Mouse (Mus musculus): ENCODE results near the gene Smarca2. TPM values are rescaled to one million over a fixed set of nuclear protein-coding genes. Genes with fewer than 3 reads are reported as not detected.
A peak's percentile ranks its signal among the peaks of the same experiment; 100 is the strongest.

The Smarca2 gene
- polyA plus RNA-seq, 1 experiment from 2014 or later, result 81.9 TPM

DNA sequence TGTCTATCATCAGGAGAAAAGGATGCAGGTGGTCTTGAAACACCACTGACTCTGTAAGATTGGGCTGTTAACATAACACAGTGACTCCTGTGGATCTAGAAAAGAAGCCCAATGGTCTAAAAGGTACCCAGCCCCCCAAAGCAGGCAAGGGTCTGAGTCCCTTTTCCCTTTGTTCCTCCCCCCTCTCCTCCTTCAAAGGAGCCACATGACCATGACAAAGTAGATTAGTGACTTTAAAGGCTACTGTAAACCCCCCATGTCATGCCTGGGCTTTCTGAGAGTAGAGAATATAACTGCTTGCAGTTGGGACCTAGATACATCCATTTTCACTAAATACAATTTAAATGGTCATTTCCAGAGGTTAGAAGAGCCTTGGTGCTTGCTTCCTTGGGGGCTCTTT lies 156.4 kb downstream of the Smarca2 start:
- H3K27me3 ChIP-seq, result no peaks in the 10 kb centered on the region
- no peak overlapping the region for H3K4me3 ChIP-seq (replicated peaks)
- ATAC-seq (ENCODE audit: insufficient number of reproducible peaks, low FRiP score, low TSS enrichment, low read depth), result no peak
- peaks cover 32% of the 10 kb centered on the region; the same call in 1 of the 2 replicates for H3K36me3 ChIP-seq
- no peak overlapping the region for H3K27ac ChIP-seq (replicated peaks)
- H3K4me2 ChIP-seq (replicated peaks), result no peak overlapping the region
- H3K9me3 ChIP-seq (replicated peaks), result no peaks in the 10 kb centered on the region
- no peak overlapping the region for H3K9ac ChIP-seq
- peaks cover 8% of the 10 kb centered on the region; the same call in 1 of the 2 replicates for H3K4me1 ChIP-seq

- Histone ChIP-seq H3K4me2 (replicated peaks) (no peak overlapping the region), H3K9ac (no peak overlapping the region), H3K9me3 (replicated peaks) (no peaks in the 10 kb centered on the region), H3K4me1 (0 out of 2 replicates have a peak, but pooled peaks cover 10% of the 10 kb centered on the region), H3K4me3 (replicated peaks) (no peak overlapping the region), H3K36me3 (peaks cover 26% of the 10 kb centered on the region; the same call in 1 of the 2 replicates), H3K27me3 (no peaks in the 10 kb centered on the region), H3K27ac (replicated peaks) (no peak overlapping the region)
- 94% methylated on average over 7 of the region's 7 CpGs for WGBS
- no peak for ATAC-seq (ENCODE audit: insufficient number of reproducible peaks, low FRiP score, low TSS enrichment, low read depth)
Measured at GRCm38 (mm10) chr19:26765483-26765882, 160.6 kb downstream of the Smarca2 start.

- Histone ChIP-seq H3K27ac (replicated peaks) (no peak overlapping the region), H3K4me3 (replicated peaks) (no peak overlapping the region), H3K9ac (no peak overlapping the region), H3K9me3 (replicated peaks) (no peaks in the 10 kb centered on the region), H3K27me3 (no peaks in the 10 kb centered on the region), H3K36me3 (peaks cover 34% of the 10 kb centered on the region; the same call in 1 of the 2 replicates), H3K4me1 (peaks cover 16% of the 10 kb centered on the region; the same call in 1 of the 2 replicates), H3K4me2 (replicated peaks) (no peak overlapping the region)
- no peak for ATAC-seq (ENCODE audit: insufficient number of reproducible peaks, low FRiP score, low TSS enrichment, low read depth)
- 95% methylated on average over 13 of the region's 13 CpGs for WGBS
Measured at GRCm38 (mm10) chr19:26767454-26767853, 162.6 kb downstream of the Smarca2 start.

- 91% methylated on average over 6 of the region's 6 CpGs for WGBS
Measured at GRCm38 (mm10) chr19:26767941-26768340, 163.1 kb downstream of the Smarca2 start.

DNA sequence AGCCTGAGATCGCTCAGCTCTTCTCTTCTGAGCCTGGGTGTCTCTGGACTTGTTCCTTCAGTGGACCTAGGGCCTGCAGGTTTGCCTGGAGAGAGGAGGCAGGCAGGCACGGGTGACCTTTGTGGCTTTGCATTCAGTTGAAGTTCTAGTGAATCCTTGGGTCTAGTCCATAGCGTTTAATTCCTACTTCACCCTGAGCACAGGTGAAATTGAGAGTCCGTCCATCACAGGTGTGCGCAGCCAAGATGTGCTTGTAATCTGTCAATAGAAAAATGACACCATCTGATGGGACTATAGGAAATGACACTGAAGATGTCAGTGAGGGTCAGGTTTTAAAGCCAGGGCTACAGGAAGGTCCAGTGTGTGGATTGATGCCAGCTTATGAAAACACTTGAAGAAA lies 164.0 kb downstream of the Smarca2 start:
- WGBS, result 89% methylated on average over 5 of the region's 5 CpGs
- H3K27ac ChIP-seq (replicated peaks), result no peak overlapping the region
- peaks cover 16% of the 10 kb centered on the region; the same call in 1 of the 2 replicates for H3K4me1 ChIP-seq

More at GRCm38 (mm10) chr19:26767941-26768340, 163.1 kb downstream of the Smarca2 start:
- no peak overlapping the region for H3K9ac ChIP-seq
- no peak overlapping the region for H3K27ac ChIP-seq (replicated peaks)
- no peaks in the 10 kb centered on the region for H3K9me3 ChIP-seq (replicated peaks)
- peaks cover 16% of the 10 kb centered on the region; the same call in 1 of the 2 replicates for H3K4me1 ChIP-seq
- peaks cover 32% of the 10 kb centered on the region; the same call in 1 of the 2 replicates for H3K36me3 ChIP-seq
- H3K4me2 ChIP-seq (replicated peaks), result no peak overlapping the region
- H3K27me3 ChIP-seq, result no peaks in the 10 kb centered on the region
- ATAC-seq (ENCODE audit: insufficient number of reproducible peaks, low FRiP score, low TSS enrichment, low read depth), result no peak
- no peak overlapping the region for H3K4me3 ChIP-seq (replicated peaks)

GRCm38 (mm10) chr19:26769609-26770500 lies 165.0 kb downstream of the Smarca2 start:
- peak overlapping the region; percentile 13; the same call in 1 of the 2 replicates for H3K4me2 ChIP-seq (replicated peaks)
- peaks cover 37% of the 10 kb centered on the region for H3K36me3 ChIP-seq

More for the DNA sequence above, 164.0 kb downstream of the Smarca2 start:
- peak; percentile 19; the same call in 1 of the 2 replicates for ATAC-seq (ENCODE audit: insufficient number of reproducible peaks, low FRiP score, low TSS enrichment, low read depth)
- H3K36me3 ChIP-seq, result peaks cover 29% of the 10 kb centered on the region; the same call in 1 of the 2 replicates
- no peak overlapping the region for H3K4me3 ChIP-seq (replicated peaks)
- H3K4me2 ChIP-seq (replicated peaks), result no peak overlapping the region
- H3K9ac ChIP-seq, result no peak overlapping the region
- no peaks in the 10 kb centered on the region for H3K9me3 ChIP-seq (replicated peaks)
- H3K27me3 ChIP-seq, result no peaks in the 10 kb centered on the region

DNA sequence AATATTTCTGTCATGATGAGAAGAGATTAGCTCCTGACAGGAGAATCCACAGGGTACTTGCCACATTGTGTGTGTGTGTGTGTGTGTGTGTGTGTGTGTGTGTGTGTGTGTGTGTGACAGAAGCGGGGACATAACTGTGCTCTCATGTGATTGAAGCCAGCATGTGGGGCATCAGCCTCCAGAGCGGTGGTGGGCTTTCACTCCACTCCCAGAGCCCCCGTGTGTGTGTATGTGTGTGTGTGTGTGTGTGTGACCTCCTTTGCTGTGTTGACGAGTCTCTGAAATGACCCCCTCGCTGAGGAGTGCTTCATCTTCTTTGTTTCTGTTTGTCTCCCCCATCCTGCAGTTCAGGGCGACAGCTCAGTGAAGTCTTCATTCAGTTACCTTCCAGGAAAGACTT lies 165.7 kb downstream of the Smarca2 start:
- no peak overlapping the region for H3K4me3 ChIP-seq (replicated peaks)
- peaks cover 16% of the 10 kb centered on the region; the same call in 1 of the 2 replicates for H3K4me1 ChIP-seq
- peak overlapping the region; percentile 85 for H3K27ac ChIP-seq (replicated peaks)
- peaks cover 39% of the 10 kb centered on the region for H3K36me3 ChIP-seq
- no peaks in the 10 kb centered on the region for H3K9me3 ChIP-seq (replicated peaks)
- no peaks in the 10 kb centered on the region for H3K27me3 ChIP-seq
- no peak overlapping the region for H3K4me2 ChIP-seq (replicated peaks)
- ATAC-seq (ENCODE audit: insufficient number of reproducible peaks, low FRiP score, low TSS enrichment, low read depth), result 0 out of 2 replicates have a peak, but pooled peaks have one; percentile 6
- WGBS, result 37% methylated on average over 6 of the region's 6 CpGs
- H3K9ac ChIP-seq, result no peak overlapping the region

More at GRCm38 (mm10) chr19:26769609-26770500, 165.0 kb downstream of the Smarca2 start:
- Histone ChIP-seq H3K27me3 (no peaks in the 10 kb centered on the region), H3K4me1 (peaks cover 16% of the 10 kb centered on the region; the same call in 1 of the 2 replicates), H3K27ac (replicated peaks) (peak overlapping the region; percentile 85), H3K4me3 (replicated peaks) (peak overlapping the region; percentile 9; the same call in 1 of the 2 replicates), H3K9me3 (replicated peaks) (no peaks in the 10 kb centered on the region), H3K9ac (no peak overlapping the region)
- 33% methylated on average over 16 of the region's 16 CpGs for WGBS
- ATAC-seq (ENCODE audit: insufficient number of reproducible peaks, low FRiP score, low TSS enrichment, low read depth), result peak; percentile 80

GRCm38 (mm10) chr19:26772051-26772583 lies 167.3 kb downstream of the Smarca2 start:
- Histone ChIP-seq H3K36me3 (peaks cover 52% of the 10 kb centered on the region), H3K27me3 (no peaks in the 10 kb centered on the region), H3K27ac (replicated peaks) (no peak overlapping the region), H3K4me2 (replicated peaks) (no peak overlapping the region), H3K9me3 (replicated peaks) (no peaks in the 10 kb centered on the region), H3K9ac (no peak overlapping the region), H3K4me3 (replicated peaks) (no peak overlapping the region), H3K4me1 (peaks cover 16% of the 10 kb centered on the region; the same call in 1 of the 2 replicates)
- ATAC-seq (ENCODE audit: insufficient number of reproducible peaks, low FRiP score, low TSS enrichment, low read depth), result no peak
- 94% methylated on average over 11 of the region's 11 CpGs for WGBS

GRCm38 (mm10) chr19:26776066-26777025 lies 171.5 kb downstream of the Smarca2 start:
- no peaks in the 10 kb centered on the region for H3K9me3 ChIP-seq (replicated peaks)
- no peak overlapping the region for H3K4me2 ChIP-seq (replicated peaks)
- no peak overlapping the region for H3K9ac ChIP-seq
- no peak for ATAC-seq (ENCODE audit: insufficient number of reproducible peaks, low FRiP score, low TSS enrichment, low read depth)
- H3K27ac ChIP-seq (replicated peaks), result no peak overlapping the region
- no peaks in the 10 kb centered on the region for H3K27me3 ChIP-seq
- H3K36me3 ChIP-seq, result peaks cover 66% of the 10 kb centered on the region
- no peaks in the 10 kb centered on the region for H3K4me1 ChIP-seq
- 83% methylated on average over 27 of the region's 27 CpGs for WGBS
- no peak overlapping the region for H3K4me3 ChIP-seq (replicated peaks)

DNA sequence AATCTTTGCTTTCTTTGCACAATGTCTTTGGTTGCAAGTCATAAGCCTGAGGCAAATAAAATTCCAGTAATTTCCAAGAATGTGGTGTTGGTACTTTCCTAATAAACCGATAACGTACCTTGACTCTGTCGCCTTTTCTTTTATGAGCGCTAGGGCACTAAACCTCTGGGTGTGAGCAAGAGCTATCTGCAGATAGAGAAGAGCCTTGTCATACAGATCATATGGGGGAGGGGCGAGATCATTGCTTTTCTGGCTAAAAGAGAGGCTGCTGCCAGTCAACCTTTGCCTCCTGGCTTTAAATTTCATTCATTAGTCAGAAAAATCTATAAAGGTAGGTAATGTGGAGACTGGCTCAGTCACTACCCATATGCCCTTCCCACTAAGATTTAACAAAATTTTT lies 173.3 kb downstream of the Smarca2 start:
- no peaks in the 10 kb centered on the region for H3K9me3 ChIP-seq (replicated peaks)
- ATAC-seq (ENCODE audit: insufficient number of reproducible peaks, low FRiP score, low TSS enrichment, low read depth), result no peak
- H3K36me3 ChIP-seq, result peaks cover 58% of the 10 kb centered on the region

More for the DNA sequence above, 173.3 kb downstream of the Smarca2 start:
- H3K4me3 ChIP-seq (replicated peaks), result no peak overlapping the region
- no peak overlapping the region for H3K27ac ChIP-seq (replicated peaks)
- no peak overlapping the region for H3K9ac ChIP-seq
- no peaks in the 10 kb centered on the region for H3K27me3 ChIP-seq
- H3K4me1 ChIP-seq, result no peaks in the 10 kb centered on the region
- H3K4me2 ChIP-seq (replicated peaks), result no peak overlapping the region
- 91% methylated on average over 5 of the region's 5 CpGs for WGBS

Measured in embryonic facial prominence, embryonic 15.5 days (tissue).